Mouse (Mus musculus) right cerebral cortex, postnatal 36 days (tissue): ENCODE measurements at regions not wholly inside any gene's neighbourhood (a gene's known extent, or its start where the extent isn't known, plus 50 kb on each side); places are given as distances from the start of the nearest gene placed in this dataset.

Experiments
- DNase-seq, 2 experiments: peaks; one replicate each; pipeline ENCODE4 v3.0.0; 2022; ENCODE audit warnings: low spot score in 2 of 2, mixed read lengths in 1 of 2

DNA sequence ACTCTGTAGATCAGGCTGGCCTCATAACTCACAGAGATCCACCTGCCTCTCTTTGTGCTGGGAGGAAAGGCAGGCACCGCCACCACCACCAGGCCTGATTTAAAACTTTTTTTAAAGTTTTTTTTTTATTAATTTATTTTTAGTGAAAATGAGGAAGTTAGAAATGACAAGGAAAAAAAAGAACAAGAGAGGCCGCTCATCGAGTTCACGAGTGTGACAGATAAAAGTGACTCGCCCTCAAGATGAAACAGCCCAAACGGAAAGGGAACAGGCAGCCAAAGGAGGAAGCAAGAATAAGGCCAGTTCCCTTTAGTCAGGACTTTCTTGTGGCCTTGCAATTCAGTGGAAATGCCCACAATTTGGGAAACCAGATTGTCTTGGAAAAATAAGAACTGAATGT is 163.4 kb upstream of the Jmjd1c start:
- DNase-seq, result no peak

DNA sequence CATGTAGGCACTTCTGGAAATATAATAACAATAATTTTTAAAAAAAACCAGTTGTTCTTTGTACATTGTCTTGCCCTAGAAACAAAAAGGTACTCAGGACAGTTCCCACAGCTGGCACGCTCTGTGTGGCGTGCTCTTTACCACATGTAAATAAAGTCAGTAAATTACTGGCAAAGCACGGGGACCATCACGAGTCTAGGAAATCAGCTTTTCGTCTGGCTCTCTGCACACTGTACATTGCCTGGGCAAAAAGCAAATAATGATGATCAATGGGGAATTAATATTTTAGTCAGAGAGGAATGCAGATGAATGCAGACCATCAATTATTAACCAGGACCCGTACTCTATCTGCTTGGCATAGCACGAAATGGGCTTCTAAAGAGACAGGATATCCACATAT is 162.2 kb upstream of the Jmjd1c start:
- no peak for DNase-seq

DNA sequence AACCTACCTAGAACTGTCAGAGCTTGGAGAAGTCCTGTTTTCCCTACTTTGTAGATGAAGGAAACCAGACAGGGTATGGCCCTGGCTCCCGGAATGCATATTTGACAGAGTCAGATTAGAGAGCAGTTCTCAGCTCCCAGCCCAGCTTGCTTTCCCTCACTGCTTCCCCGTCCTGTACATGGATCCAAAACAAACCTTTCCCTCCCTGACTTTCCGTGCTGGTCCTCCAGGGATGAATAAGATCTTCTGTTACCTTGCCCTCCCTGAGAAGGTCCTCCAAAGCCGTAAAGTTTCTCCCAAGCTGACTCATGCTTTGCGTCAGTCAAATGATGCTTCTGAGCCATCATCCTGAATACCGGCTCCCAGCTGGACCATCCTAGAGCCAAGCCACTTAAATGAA is 160.2 kb upstream of the Jmjd1c start:
- DNase-seq, result no peak

DNA sequence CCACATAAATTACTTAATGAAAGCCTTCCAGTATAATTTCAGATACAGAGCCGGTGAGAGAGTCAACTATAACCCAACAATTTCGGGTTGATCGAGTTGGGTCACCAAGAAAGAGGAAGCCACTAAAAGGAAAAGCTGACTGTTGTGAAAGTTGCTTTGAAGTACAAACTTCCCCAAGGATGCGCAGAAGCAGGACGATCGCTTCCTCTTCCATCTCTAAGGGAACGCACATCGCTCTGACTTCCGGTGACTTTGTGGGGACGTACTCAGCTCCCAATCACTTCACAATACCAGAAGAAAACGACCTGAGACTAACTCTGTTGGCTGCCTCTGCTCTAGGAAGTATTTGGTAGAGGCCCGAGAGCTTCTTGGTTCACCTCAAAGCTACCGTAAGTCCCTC is 158.8 kb upstream of the Jmjd1c start:
- no peak for DNase-seq

GRCm38 (mm10) chr10:66940368-66940767 is 155.6 kb upstream of the Jmjd1c start:
- DNase-seq, result no peak

- no peak for DNase-seq
Observed at GRCm38 (mm10) chr10:66940922-66941321, 155.0 kb upstream of the Jmjd1c start.

- DNase-seq, result no peak
Observed at GRCm38 (mm10) chr10:66941974-66942373, 154.0 kb upstream of the Jmjd1c start.

- no peak for DNase-seq
Observed at GRCm38 (mm10) chr10:66943875-66944274, 152.1 kb upstream of the Jmjd1c start.

GRCm38 (mm10) chr10:66946161-66946560 is 149.8 kb upstream of the Jmjd1c start:
- DNase-seq, result no peak

DNA sequence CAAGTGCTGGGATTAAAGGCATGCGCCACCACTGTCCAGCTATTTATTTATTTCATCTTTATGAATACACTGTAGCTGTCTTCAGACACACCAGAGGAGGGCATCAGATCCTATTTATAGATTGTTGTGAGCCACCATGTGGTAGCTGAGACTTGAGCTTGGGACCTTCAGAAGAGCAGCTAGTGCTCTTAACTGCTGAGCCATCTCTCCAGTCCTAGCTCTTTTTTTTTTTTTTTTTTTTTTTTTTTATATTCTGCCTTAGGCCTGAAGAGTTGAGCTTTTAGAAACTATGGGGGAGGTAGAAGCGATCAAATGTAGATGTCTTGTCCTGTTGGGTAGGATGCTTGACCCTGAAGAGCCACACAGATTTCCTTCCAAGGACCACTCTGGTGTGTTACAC is 147.6 kb upstream of the Jmjd1c start:
- DNase-seq, result no peak

- no peak for DNase-seq
Observed at GRCm38 (mm10) chr10:66950441-66950840, 145.5 kb upstream of the Jmjd1c start.

- no peak for DNase-seq
Observed at GRCm38 (mm10) chr10:66951231-66951822, 144.6 kb upstream of the Jmjd1c start.

- DNase-seq, result no peak
Observed at GRCm38 (mm10) chr10:66951935-66952334, 144.0 kb upstream of the Jmjd1c start.

GRCm38 (mm10) chr10:66953248-66953975 is 142.5 kb upstream of the Jmjd1c start:
- DNase-seq, result no peak

DNA sequence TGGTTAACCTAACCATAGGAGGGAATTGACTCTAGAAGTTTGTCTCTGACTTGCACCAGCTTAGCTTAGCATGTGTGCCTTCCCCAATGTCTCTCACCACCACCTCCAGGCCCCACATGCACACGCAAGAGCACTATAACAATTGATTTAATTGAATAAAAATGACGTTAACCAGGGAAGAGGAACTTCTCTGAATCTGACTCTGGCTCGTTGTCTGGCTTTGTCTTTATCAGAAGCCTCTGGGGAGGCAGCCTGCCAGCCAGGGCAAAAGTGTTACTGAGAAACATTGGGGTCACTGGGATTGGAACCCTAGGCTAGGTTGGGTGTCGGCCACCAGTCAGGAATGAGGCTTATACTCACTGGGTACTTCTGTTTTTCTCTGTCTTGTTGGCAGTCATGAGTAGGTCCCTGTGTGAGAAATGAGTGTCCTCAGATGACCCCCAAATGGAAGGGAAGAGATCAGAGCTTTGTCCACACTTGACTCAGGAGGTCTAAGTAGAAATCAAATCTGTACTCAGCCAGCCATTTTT is 141.9 kb upstream of the Jmjd1c start:
- no peak for DNase-seq

DNA sequence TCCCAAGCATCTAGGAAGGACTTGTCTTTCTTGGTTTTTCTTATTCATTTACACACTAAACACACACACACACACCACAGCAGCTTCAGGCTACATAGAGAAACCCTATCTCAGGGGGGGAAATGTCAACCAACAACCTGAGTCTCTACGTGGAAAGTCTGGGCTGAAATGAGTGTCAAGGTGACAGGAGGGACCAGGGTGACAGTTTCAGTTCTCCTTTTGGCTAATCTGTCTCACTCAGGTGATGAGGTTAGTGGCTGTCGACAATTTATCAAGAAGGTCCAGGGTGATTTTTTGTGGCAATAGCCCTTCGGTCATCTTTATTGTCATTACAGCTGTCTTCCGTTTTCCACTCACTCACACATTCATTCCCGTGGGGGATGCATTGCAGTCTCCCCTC is 140.5 kb upstream of the Jmjd1c start:
- no peak for DNase-seq

GRCm38 (mm10) chr10:66956619-66957018 is 139.3 kb upstream of the Jmjd1c start:
- no peak for DNase-seq

DNA sequence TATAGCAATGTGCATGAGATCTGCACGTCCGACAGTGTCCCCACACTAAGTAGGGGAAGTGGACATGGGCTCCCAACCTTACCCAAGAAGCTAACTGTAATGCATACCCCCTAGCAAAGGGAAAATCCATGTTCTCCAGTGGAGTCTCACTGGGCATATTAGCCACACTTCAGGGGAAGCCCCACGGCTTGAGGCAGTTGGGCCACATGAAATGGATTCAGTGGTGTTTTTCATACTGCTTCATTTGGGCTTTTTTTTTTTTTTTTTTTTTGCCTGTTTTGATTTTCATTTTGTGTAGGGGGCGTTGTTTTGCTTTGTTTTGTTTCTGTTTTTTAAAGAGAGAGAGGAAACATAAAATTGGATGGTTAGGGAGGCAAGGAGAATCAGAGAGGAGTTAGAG is 138.6 kb upstream of the Jmjd1c start:
- DNase-seq, result no peak
